Mouse (Mus musculus) left cerebral cortex, adult 2 months (tissue): ENCODE measurements at regions not wholly inside any gene's neighbourhood (a gene's known extent, or its start where the extent isn't known, plus 50 kb on each side); places are given as distances from the start of the nearest gene placed in this dataset.
A peak's percentile ranks its signal among the peaks of the same experiment; 100 is the strongest.

Experiments used
- DNase-seq, 2 experiments: peaks; one replicate each; pipeline ENCODE4 v3.0.0; 2021 to 2022; ENCODE audit warnings: low spot score in 2 of 2, mixed read lengths in 1 of 2; ENCODE audit errors: extremely low spot score in 1 of 2
- H3K27ac ChIP-seq: fragments of 200-600 bp; 2 replicates; pipeline ENCODE4 v1.8.1; 2022
- H3K4me3 ChIP-seq: fragments of 200-600 bp; 2 replicates; pipeline ENCODE4 v1.8.1; 2022
- CTCF ChIP-seq: fragments of 200-600 bp; IDR thresholded peaks from 2 replicates; pipeline ENCODE4 v1.8.1; 2022; ENCODE audit warnings: antibody characterized with exemption, mild to moderate bottlenecking, moderate library complexity
- intact Hi-C: fragments of 180-260 bp; cut with DNase I; formaldehyde crosslinking; loops from one replicate; pipeline ENCODE4 v1.15.1; 2025

- Histone ChIP-seq H3K27ac (no peak overlapping the region), H3K4me3 (no peak overlapping the region)
- DNase-seq: peak in 1 of 2 experiments; percentile 22
- TF ChIP-seq CTCF: no peak
- intact Hi-C loops: no loop called here
These were observed 246.3 kb downstream of the Ikzf2 start for GRCm38 (mm10) chr1:69440564-69441334.

- intact Hi-C loops: loop anchor here (5.0 kb wide), 1 partner anchor 250 kb away; the partner anchor contains the start of gene Ikzf2
- no peak overlapping the region for H3K4me3 ChIP-seq
- DNase-seq: peak in 1 of 2 experiments; percentile 11
- no peak overlapping the region for H3K27ac ChIP-seq
- TF ChIP-seq CTCF: no peak
These were observed 250.0 kb downstream of the Ikzf2 start for GRCm38 (mm10) chr1:69437042-69437441.

GRCm38 (mm10) chr1:69433655-69434357 lies 253.2 kb downstream of the Ikzf2 start:
- H3K4me3 ChIP-seq: no peak overlapping the region
- DNase-seq: no peak
- intact Hi-C loops: no loop called here

GRCm38 (mm10) chr1:69430683-69431407 lies 256.2 kb downstream of the Ikzf2 start:
- DNase-seq: no peak
- H3K4me3 ChIP-seq: no peak overlapping the region
- no peak for TF ChIP-seq CTCF
- intact Hi-C loops: no loop called here
- H3K27ac ChIP-seq: no peak overlapping the region

More at GRCm38 (mm10) chr1:69433655-69434357, 253.2 kb downstream of the Ikzf2 start:
- H3K27ac ChIP-seq: no peak overlapping the region
- TF ChIP-seq CTCF: no peak

GRCm38 (mm10) chr1:69429632-69430031 lies 257.4 kb downstream of the Ikzf2 start:
- TF ChIP-seq CTCF: no peak
- no peak for DNase-seq
- Histone ChIP-seq H3K27ac (no peak overlapping the region), H3K4me3 (no peak overlapping the region)
- intact Hi-C loops: no loop called here

- H3K4me3 ChIP-seq: no peak overlapping the region
- H3K27ac ChIP-seq: no peak overlapping the region
- DNase-seq: no peak
- intact Hi-C loops: no loop called here
- no peak for TF ChIP-seq CTCF
These were observed 289.4 kb downstream of the Ikzf2 start for GRCm38 (mm10) chr1:69397676-69398075.

GRCm38 (mm10) chr1:69382374-69382773 lies 274.5 kb upstream of the Erbb4 start:
- Histone ChIP-seq H3K27ac (no peak overlapping the region), H3K4me3 (no peak overlapping the region)
- intact Hi-C loops: no loop called here
- no peak for TF ChIP-seq CTCF
- DNase-seq: no peak

GRCm38 (mm10) chr1:69379741-69380140 lies 271.9 kb upstream of the Erbb4 start:
- DNase-seq: no peak

GRCm38 (mm10) chr1:69376923-69377706 lies 269.3 kb upstream of the Erbb4 start:
- TF ChIP-seq CTCF: no peak
- intact Hi-C loops: no loop called here
- H3K27ac ChIP-seq: no peak overlapping the region

More at GRCm38 (mm10) chr1:69379741-69380140, 271.9 kb upstream of the Erbb4 start:
- Histone ChIP-seq H3K27ac (no peak overlapping the region), H3K4me3 (no peak overlapping the region)
- intact Hi-C loops: no loop called here
- no peak for TF ChIP-seq CTCF

GRCm38 (mm10) chr1:69375246-69375645 lies 267.4 kb upstream of the Erbb4 start:
- Histone ChIP-seq H3K4me3 (no peak overlapping the region), H3K27ac (no peak overlapping the region)
- DNase-seq: no peak
- intact Hi-C loops: no loop called here
- no peak for TF ChIP-seq CTCF

More at GRCm38 (mm10) chr1:69376923-69377706, 269.3 kb upstream of the Erbb4 start:
- H3K4me3 ChIP-seq: no peak overlapping the region
- no peak for DNase-seq

- Histone ChIP-seq H3K27ac (no peak overlapping the region), H3K4me3 (no peak overlapping the region)
- intact Hi-C loops: no loop called here
- TF ChIP-seq CTCF: no peak
- no peak for DNase-seq
These were observed 262.2 kb upstream of the Erbb4 start for GRCm38 (mm10) chr1:69370078-69370477.
